Mouse (Mus musculus) midbrain, embryonic 14.5 days (tissue): ENCODE results near the gene Dagla. TPM values are rescaled to one million over a fixed set of nuclear protein-coding genes. Genes with fewer than 3 reads are reported as not detected.

Experiments
- ATAC-seq: fragments of 200-750 bp; cut with Nextera tagmentation; 2 replicates; pipeline ENCODE4 v1.8.0; 2017; ENCODE audit warnings: moderate number of reproducible peaks, moderate library complexity; ENCODE audit not compliant: low FRiP score, low TSS enrichment
- DNase-seq: peaks from one replicate; pipeline ENCODE4 v3.0.0-alpha.2; 2015
- H3K27ac ChIP-seq: fragments of 300-500 bp; sonication (generic); replicated peaks from 2 replicates; pipeline ENCODE4 v1.5.1; 2014; ENCODE audit warnings: mild to moderate bottlenecking, low read depth, low read length, moderate library complexity
- H3K27me3 ChIP-seq: fragments of 300-500 bp; sonication (generic); 2 replicates; pipeline ENCODE4 v1.6.1; 2014; ENCODE audit warnings: low read length, control low read depth, mixed read lengths; ENCODE audit not compliant: control insufficient read depth, insufficient read depth
- H3K36me3 ChIP-seq: fragments of 300-500 bp; sonication (generic); 2 replicates; pipeline ENCODE4 v1.6.1; 2014; ENCODE audit warnings: low read length, control low read depth; ENCODE audit not compliant: control insufficient read depth, insufficient read depth
- H3K4me1 ChIP-seq: fragments of 300-500 bp; sonication (generic); 2 replicates; pipeline ENCODE4 v1.6.1; 2014; ENCODE audit warnings: mild to moderate bottlenecking, antibody characterized with exemption, low read length, control low read depth; ENCODE audit not compliant: control insufficient read depth, insufficient read depth
- H3K4me2 ChIP-seq: fragments of 300-500 bp; sonication (generic); 2 replicates; pipeline ENCODE4 v1.6.1; 2014; ENCODE audit warnings: mild to moderate bottlenecking, low read length, moderate library complexity
- H3K4me3 ChIP-seq: fragments of 300-500 bp; sonication (generic); replicated peaks from 2 replicates; pipeline ENCODE4 v1.5.1; 2014; ENCODE audit warnings: low read depth, low read length
- H3K9ac ChIP-seq: fragments of 300-500 bp; sonication (generic); replicated peaks from 2 replicates; pipeline ENCODE4 v1.6.1; 2014; ENCODE audit warnings: mild to moderate bottlenecking, low read length, moderate library complexity
- H3K9me3 ChIP-seq: fragments of 300-500 bp; sonication (generic); 2 replicates; pipeline ENCODE4 v1.6.1; 2016; ENCODE audit warnings: low read length, control low read depth, mixed read lengths; ENCODE audit not compliant: control insufficient read depth
- WGBS: fragments of 180-500 bp; shearing (Covaris S2); extraction: QIAGEN DNeasy Blood & Tissue Kit; methylation state at CpG from one replicate; pipeline ENCODE4 v1.1.7; 2014; 5-methylcytosine and 5-hydroxymethylcytosine counted together
- polyA plus RNA-seq: library from polyadenylated mRNA; unstranded; fragments of >200 nt; fragmentation: Nextera tagmentation; extraction: Ambion mirVana; gene quantifications from 2 replicates; pipeline ENCODE4 v1.2.1, GENCODE M21; 2014

The Dagla gene
- polyA plus RNA-seq, 1 experiment from 2014 or later: 9.4 TPM

DNA sequence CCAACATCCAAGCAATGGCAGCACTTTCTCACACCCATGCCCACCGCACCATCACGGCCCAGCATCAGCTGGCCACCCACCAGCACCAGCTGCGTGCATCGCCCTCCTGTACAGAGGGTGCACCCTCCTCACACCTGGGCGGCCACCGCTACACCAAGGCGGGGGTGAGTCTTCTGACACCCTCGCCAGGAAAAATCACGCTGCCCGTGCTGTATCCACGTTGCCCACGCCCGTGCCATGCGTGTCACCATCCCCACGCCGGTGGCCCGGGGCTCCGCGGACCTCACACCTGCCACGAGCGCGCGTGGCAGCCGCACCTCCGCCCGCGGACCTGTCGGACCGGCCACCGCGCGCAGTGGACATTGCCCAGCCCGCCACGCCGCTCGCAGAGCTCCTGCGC, 282 bp downstream of the Dagla start:
- ATAC-seq (peak; percentile 60), DNase-seq (no peak)
- H3K4me3 ChIP-seq: peak overlapping the region; percentile 81
- peaks cover 21% of the 10 kb centered on the region for H3K4me1 ChIP-seq
- peak overlapping the region; percentile 89 for H3K9ac ChIP-seq
- WGBS: 5% methylated on average over 37 of the region's 37 CpGs
- no peaks in the 10 kb centered on the region for H3K9me3 ChIP-seq
- no peaks in the 10 kb centered on the region for H3K36me3 ChIP-seq
- H3K27ac ChIP-seq: 0 out of 2 replicates have a peak overlapping the region, but pooled peaks have one; percentile 32
- no peaks in the 10 kb centered on the region for H3K27me3 ChIP-seq
- peak overlapping the region; percentile 86 for H3K4me2 ChIP-seq

DNA sequence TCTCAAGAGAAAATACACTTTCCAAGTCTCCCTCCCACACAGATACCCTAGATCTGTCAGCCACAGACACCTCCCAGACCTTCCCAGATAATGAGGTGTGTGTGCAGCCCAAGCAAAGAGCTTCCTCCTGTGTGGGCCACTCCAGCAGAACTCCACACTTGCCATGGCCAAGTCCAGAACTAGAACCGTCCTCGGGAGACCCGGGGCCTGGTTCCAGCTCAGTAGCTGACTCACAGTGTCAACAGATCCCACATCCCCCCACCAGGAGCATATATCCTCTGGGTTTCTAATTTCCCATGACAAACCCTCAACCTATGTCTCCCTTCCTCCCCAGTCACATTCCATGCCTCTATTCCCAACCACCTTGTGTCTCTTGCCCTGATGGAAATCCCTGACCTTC, 1.8 kb downstream of the Dagla start:
- DNase-seq (no peak), ATAC-seq (no peak)
- H3K36me3 ChIP-seq: no peaks in the 10 kb centered on the region
- H3K27me3 ChIP-seq: no peaks in the 10 kb centered on the region
- 0 out of 2 replicates have a peak overlapping the region, but pooled peaks have one; percentile 11 for H3K4me2 ChIP-seq
- 96% methylated on average over 3 of the region's 3 CpGs for WGBS
- peaks cover 21% of the 10 kb centered on the region for H3K4me1 ChIP-seq
- H3K9ac ChIP-seq: no peak overlapping the region
- H3K9me3 ChIP-seq: no peaks in the 10 kb centered on the region
- H3K27ac ChIP-seq: no peak overlapping the region
- H3K4me3 ChIP-seq: no peak overlapping the region

DNA sequence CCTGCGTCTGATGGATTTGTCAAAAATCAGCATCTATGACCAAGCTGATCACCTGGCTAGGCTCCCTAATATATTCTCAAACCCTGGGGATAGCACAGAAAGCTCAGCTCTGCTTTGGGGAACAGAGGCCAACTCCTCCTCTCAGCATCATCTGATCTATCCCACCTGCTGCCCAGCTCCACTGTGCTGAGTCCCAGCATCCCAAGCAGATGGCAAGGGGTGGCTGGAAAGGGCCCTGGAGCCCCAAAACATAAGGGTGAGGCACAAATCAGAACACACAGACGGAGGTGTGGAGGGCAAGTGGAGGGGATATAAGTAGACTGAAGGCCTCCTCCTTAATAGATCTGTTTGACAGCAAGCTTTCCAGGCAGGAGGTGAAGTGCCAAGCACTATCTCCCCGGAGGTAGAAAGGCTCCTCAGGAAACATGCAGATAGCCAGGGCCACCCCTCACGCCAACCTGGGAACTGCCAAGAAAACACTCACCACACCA, 2.8 kb downstream of the Dagla start:
- Histone ChIP-seq H3K4me2 (no peak overlapping the region), H3K4me1 (peaks cover 16% of the 10 kb centered on the region), H3K4me3 (no peak overlapping the region), H3K36me3 (no peaks in the 10 kb centered on the region), H3K9me3 (no peaks in the 10 kb centered on the region), H3K27ac (no peak overlapping the region), H3K27me3 (no peaks in the 10 kb centered on the region), H3K9ac (no peak overlapping the region)
- 84% methylated on average over 4 of the region's 4 CpGs for WGBS
- DNase-seq (no peak), ATAC-seq (no peak)

DNA sequence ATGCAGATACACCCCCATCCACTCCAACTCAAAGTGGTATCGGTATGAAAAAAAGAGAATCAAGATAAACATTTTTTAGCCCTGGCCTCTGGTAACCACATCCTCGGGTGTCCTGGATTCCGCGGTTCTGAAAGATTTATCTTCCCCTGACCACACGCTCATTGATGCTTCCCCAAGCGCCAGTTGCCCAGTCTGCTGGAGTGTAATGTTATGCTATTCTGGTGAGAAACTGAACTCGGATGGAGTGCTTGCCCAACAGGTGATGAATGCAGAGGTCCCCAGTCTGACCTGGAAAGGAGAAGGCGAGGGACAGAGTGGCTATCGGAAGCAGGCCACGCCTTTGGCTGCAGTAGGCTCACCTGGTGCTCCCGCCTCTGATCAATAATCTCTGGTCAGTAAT, 3.4 kb downstream of the Dagla start:
- DNase-seq (no peak), ATAC-seq (no peak)
- WGBS: 80% methylated on average over 11 of the region's 11 CpGs
- H3K4me2 ChIP-seq: no peak overlapping the region
- H3K27ac ChIP-seq: no peak overlapping the region
- no peaks in the 10 kb centered on the region for H3K36me3 ChIP-seq
- H3K27me3 ChIP-seq: no peaks in the 10 kb centered on the region
- H3K4me3 ChIP-seq: no peak overlapping the region
- H3K4me1 ChIP-seq: peaks cover 16% of the 10 kb centered on the region
- H3K9ac ChIP-seq: no peak overlapping the region
- H3K9me3 ChIP-seq: no peaks in the 10 kb centered on the region

DNA sequence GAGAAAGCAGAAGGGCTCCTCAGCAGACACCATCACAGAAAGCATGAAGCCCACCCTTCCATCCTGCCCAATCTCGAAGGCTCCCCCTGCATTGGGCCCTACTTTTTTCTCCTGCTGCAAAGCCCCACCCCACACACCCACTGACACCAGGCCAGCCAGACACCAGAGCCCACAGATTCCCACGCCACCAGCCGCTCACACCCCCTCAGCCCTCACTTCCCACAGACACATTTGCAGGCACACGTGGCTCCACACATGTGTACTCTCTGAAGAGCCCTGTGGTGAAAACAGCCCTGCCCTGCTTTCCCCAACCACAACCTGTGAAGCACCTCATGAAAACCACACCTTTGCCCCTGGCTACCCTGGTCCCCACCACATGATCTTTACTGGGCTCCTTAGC, 3.9 kb downstream of the Dagla start:
- no peak for ATAC-seq
- no peak overlapping the region for H3K9ac ChIP-seq
- WGBS: 93% methylated on average over 4 of the region's 4 CpGs
- no peaks in the 10 kb centered on the region for H3K27me3 ChIP-seq
- H3K4me2 ChIP-seq: no peak overlapping the region
- H3K36me3 ChIP-seq: no peaks in the 10 kb centered on the region
- H3K9me3 ChIP-seq: no peaks in the 10 kb centered on the region
- no peak for DNase-seq
- H3K4me1 ChIP-seq: peaks cover 19% of the 10 kb centered on the region
- H3K27ac ChIP-seq: no peak overlapping the region
- no peak overlapping the region for H3K4me3 ChIP-seq

DNA sequence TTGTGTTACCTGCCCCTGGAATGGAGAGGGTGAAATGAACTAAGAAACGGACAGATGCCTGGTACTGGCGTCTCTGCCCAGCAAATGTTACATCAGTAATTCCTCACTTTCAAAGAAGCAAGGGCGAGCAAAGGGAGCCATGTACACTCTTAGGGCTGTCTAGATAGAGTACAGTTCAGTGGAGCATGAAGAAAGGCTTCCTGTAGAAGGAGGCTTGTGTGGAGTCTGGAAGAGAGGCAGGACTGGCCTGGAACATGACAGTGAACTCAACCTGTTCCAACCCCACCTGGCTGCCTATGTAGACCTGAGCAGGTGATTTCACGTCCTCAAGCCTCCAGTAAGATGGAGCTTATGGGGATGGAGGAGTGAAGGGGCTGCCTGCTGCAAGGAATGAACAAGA, 6.4 kb downstream of the Dagla start:
- H3K36me3 ChIP-seq: no peaks in the 10 kb centered on the region
- DNase-seq: no peak
- H3K9ac ChIP-seq: no peak overlapping the region
- H3K4me3 ChIP-seq: no peak overlapping the region
- no peak overlapping the region for H3K4me2 ChIP-seq
- no peak overlapping the region for H3K27ac ChIP-seq
- H3K9me3 ChIP-seq: no peaks in the 10 kb centered on the region
- no peak for ATAC-seq
- 82% methylated on average over 4 of the region's 4 CpGs for WGBS
- peaks cover 18% of the 10 kb centered on the region for H3K4me1 ChIP-seq
- no peaks in the 10 kb centered on the region for H3K27me3 ChIP-seq

DNA sequence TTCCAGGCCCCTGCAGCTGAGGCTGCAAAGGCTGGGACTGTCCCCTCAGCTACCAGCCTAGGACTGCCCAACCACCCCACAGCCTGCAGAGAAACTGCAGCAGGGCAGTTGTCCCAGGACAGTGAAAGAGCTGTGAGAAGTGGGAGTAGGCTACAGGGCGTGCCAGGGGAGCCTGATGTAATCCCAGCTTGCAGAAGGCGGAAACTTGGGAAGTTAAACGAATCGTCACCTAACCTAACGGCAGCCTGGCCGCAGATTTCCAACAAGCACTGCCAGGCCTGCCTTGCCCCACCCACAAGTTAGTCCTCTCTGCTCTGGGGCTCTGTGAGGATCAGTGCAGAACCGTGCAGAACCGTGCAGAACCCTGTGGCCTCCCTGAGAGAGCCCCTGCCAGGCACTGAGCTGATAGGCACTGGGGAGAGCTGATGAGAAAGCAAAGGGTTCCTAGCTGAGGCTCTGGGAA, 7.6 kb downstream of the Dagla start:
- WGBS: 37% methylated on average over 8 of the region's 8 CpGs
- no peak overlapping the region for H3K4me3 ChIP-seq
- no peaks in the 10 kb centered on the region for H3K36me3 ChIP-seq
- peaks cover 12% of the 10 kb centered on the region; the same call in 1 of the 2 replicates for H3K4me1 ChIP-seq
- H3K27ac ChIP-seq: no peak overlapping the region
- ATAC-seq (no peak), DNase-seq (no peak)
- no peaks in the 10 kb centered on the region for H3K9me3 ChIP-seq
- no peaks in the 10 kb centered on the region for H3K27me3 ChIP-seq
- H3K4me2 ChIP-seq: no peak overlapping the region
- H3K9ac ChIP-seq: no peak overlapping the region

DNA sequence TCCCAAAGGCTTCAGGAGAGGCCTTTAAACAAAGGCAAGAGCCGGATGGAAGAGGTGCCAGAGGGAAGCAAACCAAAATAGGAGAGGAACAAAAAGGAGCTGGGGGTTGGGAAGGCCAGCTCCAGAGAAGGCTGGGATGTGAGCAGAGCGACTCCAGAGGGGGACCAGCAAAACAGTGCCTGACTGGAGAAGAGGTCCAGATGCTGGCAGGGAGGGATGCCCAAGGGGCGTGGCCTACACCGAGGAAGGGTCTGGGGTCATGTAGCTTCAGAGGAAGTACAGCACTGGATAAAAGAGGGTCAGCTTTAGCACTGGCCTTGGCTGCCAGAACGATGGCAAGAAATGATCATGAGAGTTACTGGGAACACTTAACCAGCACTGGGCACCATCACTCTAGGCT, 8.4 kb downstream of the Dagla start:
- H3K4me2 ChIP-seq: no peak overlapping the region
- ATAC-seq (0 out of 2 replicates have a peak, but pooled peaks have one; percentile 36), DNase-seq (no peak)
- no peak overlapping the region for H3K4me3 ChIP-seq
- no peaks in the 10 kb centered on the region for H3K36me3 ChIP-seq
- no peaks in the 10 kb centered on the region for H3K9me3 ChIP-seq
- peaks cover 12% of the 10 kb centered on the region; the same call in 1 of the 2 replicates for H3K4me1 ChIP-seq
- no peaks in the 10 kb centered on the region for H3K27me3 ChIP-seq
- H3K27ac ChIP-seq: no peak overlapping the region
- WGBS: 32% methylated on average over 5 of the region's 5 CpGs
- H3K9ac ChIP-seq: no peak overlapping the region
